Mouse (Mus musculus) thymus, postnatal 14 days (tissue): ENCODE results near the gene Gm20388.

Experiments used
- DNase-seq: peaks from one replicate; pipeline ENCODE4 v3.0.0; 2021

Gene Gm20388

GRCm38 (mm10) chr8:122436146-122436545 lies 2525.5 kb downstream of the Gm20388 start:
- DNase-seq = no peak

- DNase-seq = no peak
Observed at GRCm38 (mm10) chr8:122436586-122437125, 2526.0 kb downstream of the Gm20388 start.

DNA sequence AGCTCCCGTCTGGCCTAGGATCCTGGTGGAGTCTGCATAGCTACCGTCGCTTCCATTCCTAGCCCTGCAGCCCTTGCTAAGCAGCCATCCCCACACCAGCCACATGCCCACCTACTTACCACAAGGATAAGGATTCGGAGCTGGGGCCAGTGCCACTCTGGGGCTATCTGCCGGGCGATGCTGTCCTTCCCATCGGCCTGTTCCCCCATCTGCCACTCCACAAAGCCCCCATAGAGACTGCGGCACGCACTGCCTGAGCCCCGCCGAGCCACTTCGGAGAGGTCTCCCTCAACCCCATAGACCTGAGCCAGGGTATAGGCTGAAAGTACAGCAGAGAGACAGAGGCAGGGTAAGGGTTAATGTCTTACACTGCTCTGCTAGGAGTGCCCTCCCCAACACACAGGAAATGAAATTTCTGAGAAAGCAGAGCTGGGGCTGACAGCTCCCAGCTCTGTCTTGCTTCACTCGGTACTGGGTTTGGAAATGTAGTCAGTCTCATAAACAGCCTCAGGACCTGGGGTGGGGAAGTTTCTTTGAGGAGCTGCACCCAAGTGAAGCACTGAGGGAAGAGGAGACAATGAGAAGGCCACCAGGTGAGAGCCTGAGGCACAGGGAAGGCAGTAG lies 2527.2 kb downstream of the Gm20388 start:
- peak; percentile 51 for DNase-seq

DNA sequence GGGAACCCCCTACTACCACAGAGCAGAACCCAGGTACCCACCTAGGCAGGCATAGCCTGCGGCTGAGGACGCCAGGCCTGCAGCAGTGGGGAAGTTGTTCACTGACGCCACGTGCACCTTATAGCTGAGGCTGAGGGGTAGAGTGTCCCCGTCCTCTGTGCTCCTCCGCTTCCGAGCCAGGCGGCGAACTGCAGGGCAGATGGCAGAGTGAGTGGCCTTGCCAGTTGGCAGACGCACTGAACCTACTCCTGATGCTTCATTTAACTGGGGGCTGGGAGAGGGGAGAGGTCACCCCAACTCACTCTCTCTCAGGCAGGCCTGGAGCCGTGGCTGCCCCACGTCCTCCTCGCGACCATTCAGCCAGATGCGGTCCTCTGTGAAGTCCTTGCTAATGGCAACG lies 2528.7 kb downstream of the Gm20388 start:
- no peak for DNase-seq

DNA sequence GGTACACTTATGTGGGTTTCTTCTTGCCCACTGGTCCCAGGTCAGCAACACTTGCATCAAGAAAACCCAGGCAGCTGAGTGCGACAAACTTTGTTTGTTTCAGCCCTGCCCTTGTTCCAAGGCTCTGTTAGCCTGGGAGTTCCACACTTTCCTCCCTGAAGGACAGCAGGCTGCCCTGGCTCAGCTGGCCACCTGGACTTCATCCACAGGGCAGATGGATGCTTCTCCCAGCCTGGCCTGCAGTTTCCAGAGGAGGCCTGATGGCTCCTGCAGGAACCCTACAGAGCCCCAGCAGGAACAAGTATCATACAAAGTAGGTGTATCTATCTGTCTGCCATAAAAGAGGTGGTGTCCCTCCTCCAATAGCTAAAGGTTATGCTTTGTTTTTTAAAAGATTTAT lies 2530.7 kb downstream of the Gm20388 start:
- DNase-seq = no peak

DNA sequence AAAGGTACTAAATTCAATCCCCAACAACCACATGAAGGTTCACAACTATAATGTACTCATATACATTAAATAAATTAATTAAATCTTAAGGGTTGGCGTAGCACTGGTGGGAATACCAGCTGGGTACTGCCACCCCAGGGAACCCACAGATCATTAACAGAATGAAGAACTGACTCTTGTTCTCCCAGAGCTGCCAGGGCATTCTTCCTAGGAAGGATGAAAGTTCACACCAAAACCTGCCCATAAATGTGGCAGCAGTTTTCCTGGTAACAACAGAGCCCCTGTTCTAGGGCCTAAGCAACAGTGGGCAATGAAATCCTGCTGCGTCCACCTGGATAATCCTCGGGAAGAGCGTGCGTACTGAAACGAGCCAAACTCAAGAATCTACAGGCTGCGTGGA lies 2531.7 kb downstream of the Gm20388 start:
- DNase-seq = no peak

DNA sequence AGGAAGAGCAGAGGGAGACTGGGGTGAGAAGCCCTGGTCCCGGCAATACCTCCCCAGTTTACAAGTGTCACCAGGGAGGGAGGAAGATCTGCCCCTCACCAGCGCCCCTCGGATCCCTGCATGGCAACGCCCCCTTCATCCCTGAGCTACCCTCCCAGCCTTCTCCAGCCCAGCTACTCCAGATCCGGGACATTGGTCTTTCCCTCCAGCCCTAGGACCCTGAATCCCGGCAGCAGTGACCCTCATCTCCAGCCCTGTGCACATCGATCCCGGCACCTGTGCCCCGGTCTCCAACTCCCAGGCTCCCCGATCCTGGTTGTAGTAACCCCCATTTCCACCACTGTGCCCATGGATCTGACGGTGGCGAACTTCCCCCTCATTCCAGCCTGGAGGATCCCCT lies 2532.1 kb downstream of the Gm20388 start:
- no peak for DNase-seq

DNA sequence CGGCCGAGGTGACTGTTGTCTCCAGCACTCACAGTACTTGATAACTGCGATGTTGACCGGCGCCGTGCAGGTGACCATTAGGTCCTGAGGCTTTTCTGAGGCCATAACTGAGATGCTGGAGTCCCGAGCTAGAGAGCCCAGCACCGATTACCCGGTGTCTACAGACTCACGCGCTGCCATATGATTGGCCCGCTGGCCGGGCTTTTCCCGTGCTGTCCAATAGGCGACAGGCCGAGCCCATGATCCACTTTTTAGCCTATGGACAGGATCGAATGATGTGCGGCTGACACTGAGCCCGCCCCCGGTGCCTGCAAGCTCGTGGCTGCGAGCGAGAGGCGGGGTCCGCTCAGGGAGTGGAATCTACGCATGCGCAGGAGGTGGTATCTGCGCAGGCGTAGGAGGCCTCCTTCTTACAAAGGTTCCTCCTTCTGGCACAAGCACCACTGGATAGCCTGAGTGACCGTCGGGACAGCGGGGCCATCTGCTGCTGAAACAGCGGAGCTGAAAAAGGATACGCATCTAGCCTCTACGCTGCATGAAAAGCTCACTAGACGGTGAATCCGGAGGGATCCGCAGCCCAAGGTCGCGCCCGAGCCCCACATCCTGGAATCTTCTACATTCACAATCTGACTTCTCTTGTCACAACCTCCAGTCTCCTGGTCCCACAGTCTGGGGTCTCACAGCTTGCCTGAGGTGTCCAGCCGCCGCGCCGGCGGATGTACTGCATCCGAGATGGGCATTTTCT lies 2532.8 kb downstream of the Gm20388 start, which contains the start of gene Mvd:
TSS of gene Mvd (minus strand) at position 161 of the 745 bp plus-strand sequence.
- peak; percentile 98 for DNase-seq

DNA sequence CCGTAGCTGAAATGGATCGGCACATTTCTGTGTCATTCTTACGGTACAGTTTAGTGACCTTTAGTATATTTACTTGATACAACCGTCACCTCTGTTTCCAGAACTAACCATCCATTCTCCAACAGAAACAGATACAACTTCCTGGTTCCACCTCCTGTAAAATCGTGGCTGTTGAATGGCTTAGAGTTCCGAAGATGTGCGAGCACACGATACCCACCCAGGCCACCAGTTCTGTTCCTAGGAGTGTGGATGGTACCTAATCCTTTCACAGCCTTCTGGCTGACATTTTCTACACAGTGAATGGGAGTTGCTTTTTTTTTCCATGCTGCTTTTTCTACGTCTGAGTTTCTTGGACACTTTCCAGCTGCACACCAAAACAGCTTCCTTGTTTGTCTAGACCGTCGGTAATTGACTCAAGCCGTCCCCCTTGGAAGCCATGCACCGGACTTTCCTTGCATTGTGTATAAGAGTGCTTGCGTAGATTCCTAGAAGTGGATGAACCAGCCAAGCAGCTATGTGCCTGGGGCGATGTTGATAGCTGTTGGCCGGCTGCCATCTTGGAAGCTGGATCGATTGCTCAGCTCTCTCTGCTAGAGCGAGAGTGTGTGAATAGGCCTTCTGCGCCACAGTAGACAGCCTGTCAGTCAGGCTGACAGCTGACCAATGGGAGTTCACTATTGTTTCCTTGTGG lies 2533.6 kb downstream of the Gm20388 start:
- DNase-seq = peak; percentile 39

- no peak for DNase-seq
Observed at GRCm38 (mm10) chr8:122445203-122445602, 2534.6 kb downstream of the Gm20388 start.

DNA sequence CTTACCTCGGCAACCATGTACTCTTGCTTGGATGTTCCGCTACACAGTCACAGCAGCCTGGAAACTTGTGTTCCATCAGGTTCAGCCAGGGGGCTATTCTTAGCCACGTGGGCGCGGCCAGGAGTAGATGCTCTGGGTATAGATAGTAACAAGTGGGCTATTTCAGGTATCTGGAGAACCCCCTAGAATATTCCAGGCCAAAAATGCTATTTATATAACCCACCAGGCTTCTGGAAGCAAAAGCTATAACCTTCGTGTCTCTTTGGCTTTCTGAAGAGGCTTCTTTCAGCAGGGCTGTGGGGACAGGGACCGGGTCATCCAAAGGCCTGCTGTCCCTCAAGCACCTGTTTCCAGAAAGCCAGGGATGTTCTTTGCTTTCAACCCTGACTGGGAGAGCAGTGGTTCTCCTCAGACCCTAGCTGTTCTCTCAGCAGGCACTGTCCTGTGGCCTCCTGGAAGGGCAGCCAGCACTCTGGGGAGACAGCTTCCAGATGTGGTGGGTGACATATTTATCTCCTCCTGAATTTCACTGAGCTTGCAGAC lies 2540.6 kb downstream of the Gm20388 start:
- DNase-seq = no peak

GRCm38 (mm10) chr8:122452154-122452553 lies 2541.5 kb downstream of the Gm20388 start:
- peak; percentile 24 for DNase-seq

- no peak for DNase-seq
Observed at GRCm38 (mm10) chr8:122454409-122454808, 2543.8 kb downstream of the Gm20388 start.

DNA sequence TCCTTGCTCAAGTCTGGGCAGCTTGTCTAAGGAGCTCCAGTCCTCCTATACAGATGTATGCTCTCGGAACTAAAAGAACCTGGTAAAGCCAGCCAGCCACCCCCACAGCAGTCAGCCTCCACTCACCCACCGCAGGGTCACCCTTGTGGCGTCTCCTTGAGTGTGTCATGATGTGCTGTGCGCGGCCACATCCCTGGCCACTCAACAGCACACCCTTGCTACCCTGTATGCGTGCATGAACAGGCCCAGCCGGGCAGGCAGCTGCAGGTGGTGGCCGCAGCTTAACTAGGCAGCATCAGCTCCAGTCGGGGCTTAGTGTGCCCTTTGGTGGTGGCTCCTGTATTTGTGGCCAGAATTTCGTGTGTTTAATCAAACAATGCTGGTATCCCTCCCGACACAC lies 2546.5 kb downstream of the Gm20388 start:
- no peak for DNase-seq

- peak; percentile 87 for DNase-seq
Observed at GRCm38 (mm10) chr8:122459218-122459900, 2548.7 kb downstream of the Gm20388 start.

DNA sequence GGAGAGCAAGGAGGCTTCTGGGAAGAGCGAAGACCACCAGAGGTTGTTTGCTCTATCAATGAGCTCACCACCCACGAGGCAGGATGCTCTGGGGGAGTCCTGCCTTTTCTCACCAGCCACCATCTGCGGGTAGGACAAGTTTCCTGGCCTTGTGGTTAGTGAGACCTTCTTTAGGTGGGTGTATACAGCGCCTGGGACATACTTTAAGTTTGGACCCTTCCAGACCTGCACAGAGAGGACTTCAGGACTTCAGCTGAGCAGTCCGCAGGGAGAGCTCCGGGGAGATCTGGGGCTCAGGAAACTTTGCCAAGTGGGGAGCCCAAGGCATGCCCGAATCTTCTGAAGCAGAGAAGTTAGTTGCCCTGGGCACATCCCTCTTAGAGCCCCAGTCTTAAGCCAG lies 2549.3 kb downstream of the Gm20388 start:
- peak; percentile 61 for DNase-seq

DNA sequence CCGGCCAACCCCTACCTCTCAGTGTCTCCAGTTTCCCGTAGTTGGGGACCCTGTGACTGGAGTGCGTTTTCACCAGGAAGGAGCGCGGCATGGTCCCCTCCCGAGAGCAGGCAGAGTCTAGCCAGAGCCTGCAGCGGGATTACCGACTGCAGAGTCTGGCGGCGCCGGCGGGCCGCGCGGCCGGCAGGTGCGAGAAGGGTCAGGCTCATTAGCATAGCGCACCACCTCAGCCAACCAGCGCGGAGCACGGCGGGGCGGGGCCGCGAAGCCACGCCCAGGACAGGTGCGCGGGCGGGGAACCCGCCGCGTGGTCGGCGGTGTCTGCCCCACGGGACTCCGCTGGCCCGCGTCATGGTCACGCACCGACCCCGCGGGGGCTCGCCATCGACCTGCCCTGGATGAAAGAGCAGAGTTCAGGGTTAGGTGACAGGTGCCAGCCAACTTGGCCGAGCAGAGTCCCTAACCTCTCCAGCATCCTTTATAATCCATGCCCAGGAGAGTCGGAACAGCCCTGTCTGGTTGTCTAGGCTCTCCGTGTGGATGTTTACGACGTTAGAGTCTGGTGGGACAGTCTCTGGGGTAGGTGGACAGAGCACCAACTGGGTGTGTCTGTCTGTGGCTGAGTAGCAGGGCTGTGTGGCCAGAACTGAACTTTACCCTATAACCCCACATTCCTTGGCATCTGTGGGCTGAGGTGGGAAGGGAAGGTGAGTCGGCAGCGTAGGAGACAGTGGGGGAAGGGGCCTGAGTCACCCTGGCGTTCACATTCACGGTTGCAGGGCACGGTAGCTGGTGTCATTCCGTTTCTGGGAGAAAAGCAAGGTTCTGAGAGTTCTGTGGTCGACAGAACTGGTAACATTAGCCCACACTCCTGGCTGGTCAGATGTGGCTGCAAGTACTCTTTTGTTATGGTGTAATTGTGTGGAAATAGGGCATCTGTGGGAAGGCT lies 2550.2 kb downstream of the Gm20388 start, which contains the start of gene Snai3:
TSS of gene Snai3 (minus strand) at position 210 of the 949 bp plus-strand sequence.
- DNase-seq = peak; percentile 88

GRCm38 (mm10) chr8:122461473-122462148 lies 2551.0 kb downstream of the Gm20388 start:
- DNase-seq = peak; percentile 25

- no peak for DNase-seq
Observed at GRCm38 (mm10) chr8:122462510-122462909, 2551.9 kb downstream of the Gm20388 start.
